Mouse (Mus musculus) left cerebral cortex, postnatal 25 days (tissue): ENCODE measurements at regions not wholly inside any gene's neighbourhood (a gene's known extent, or its start where the extent isn't known, plus 50 kb on each side); places are given as distances from the start of the nearest gene placed in this dataset.

Source experiments
- DNase-seq, 2 experiments: peaks; one replicate each; pipeline ENCODE4 v3.0.0; 2022; ENCODE audit warnings: low spot score in 2 of 2, mixed read lengths in 1 of 2
- intact Hi-C: fragments of 180-260 bp; cut with DNase I; formaldehyde crosslinking; loops from one replicate; pipeline ENCODE4 v1.15.1; 2025

DNA sequence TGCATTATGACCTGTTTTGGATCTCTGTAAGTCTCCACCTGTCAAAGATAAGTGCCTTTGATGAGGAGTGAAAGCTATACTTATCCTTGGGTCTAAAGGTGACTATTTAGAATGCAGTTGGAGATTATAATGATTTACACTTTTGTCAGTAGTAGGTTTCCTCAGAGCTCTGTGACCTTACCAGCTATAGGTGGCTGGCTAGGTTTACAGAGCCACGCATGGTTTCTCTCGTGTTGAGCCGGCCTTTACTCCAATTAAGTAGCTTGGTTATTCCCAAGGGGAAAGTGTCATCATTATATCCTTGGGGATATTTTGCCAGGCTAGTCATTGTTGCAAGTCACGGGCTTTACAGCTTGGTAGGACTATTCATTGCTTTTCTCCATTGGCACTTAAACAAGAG lies 408.5 kb upstream of the Ube2e3 start:
- intact Hi-C loops, result no loop called here
- DNase-seq, result no peak

DNA sequence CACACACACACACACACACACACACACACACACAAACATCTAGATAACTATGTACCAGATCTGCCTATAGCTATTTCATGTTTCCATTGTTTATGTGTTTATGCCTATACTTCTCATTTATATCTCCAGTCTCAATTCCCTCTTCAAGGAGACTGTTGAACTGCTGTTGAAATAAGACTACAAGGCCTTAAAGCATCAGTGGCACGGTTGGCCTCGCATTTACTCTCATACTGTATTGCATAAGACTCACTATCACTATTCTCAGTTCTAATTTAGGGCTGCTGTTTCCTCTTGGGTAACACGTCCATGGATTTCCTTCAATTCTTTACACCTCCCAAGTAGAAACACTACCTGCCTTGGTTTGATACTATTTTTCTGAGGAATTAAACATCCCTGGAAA lies 414.5 kb upstream of the Ube2e3 start:
- intact Hi-C loops, result no loop called here
- no peak for DNase-seq

DNA sequence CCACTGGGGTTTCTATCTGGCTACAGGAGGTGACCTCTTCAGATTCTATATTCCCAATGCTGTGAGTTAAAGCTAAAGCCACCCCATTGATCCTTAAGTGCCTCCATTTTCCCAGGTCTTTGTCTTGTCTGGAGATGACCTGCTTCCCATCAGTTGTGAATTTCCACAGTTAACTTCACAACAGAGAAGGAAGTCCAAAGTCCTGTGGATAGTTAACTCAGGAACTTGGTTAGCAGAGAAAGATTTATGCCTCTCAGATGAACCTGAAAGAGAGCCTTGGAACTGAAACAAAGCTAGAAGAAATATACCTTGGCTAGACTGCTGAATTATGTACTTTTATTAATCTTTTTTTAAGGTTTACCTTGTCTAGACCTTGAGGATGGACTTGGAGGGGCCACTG lies 431.1 kb upstream of the Ube2e3 start:
- intact Hi-C loops, result no loop called here
- DNase-seq, result no peak

- DNase-seq, result no peak
- intact Hi-C loops, result no loop called here
Observed at GRCm38 (mm10) chr2:78435071-78435470, 432.9 kb upstream of the Ube2e3 start.

- intact Hi-C loops, result no loop called here
- no peak for DNase-seq
Observed at GRCm38 (mm10) chr2:78427659-78428336, 440.1 kb upstream of the Ube2e3 start.

GRCm38 (mm10) chr2:78418561-78419338 lies 449.2 kb upstream of the Ube2e3 start:
- no peak for DNase-seq
- intact Hi-C loops, result no loop called here

DNA sequence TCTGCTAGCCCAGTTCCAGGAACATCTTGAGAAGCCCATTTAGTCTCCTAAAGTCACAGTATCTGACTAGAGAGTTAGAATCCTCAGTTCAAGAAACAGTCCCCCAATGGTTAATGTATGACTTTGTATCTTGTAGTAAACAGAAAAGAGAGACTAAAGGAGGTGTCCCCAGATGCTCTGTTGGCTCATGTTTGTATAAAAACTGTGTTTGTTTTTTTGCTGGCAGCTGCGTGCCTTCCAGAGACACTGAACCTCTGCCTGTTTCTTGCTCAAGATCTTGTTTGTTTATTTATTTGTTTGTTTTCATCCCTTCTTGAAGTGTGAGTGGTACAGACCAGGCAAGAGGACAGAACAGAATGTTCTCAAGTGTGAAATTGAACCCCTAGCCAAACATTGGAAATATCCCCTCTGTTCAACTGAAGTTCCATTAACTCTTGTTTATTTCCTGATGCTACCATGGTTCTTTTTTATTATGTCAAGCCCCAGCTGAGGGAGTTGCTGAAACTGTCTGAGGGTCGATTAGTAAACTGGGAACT lies 451.3 kb upstream of the Ube2e3 start:
- intact Hi-C loops, result no loop called here
- no peak for DNase-seq

DNA sequence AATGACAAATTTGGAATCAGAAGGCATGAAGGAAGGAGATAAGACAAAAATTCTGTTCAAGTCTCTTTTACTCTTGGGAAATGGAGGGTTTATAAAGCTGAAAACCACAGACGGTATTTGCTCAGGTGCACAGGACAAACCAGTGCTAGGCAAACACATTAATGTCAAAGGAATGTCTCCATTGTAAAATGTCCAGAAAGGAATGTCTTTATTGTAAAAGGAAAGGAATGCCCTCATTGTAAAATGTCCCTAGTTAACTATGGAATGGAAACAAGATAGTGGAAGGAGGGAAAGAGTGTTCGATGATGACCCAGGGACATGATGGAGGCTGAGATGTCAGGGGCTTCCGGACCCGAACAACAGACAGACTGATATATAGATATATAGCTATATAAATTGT lies 454.9 kb upstream of the Ube2e3 start:
- DNase-seq, result no peak
- intact Hi-C loops, result no loop called here

DNA sequence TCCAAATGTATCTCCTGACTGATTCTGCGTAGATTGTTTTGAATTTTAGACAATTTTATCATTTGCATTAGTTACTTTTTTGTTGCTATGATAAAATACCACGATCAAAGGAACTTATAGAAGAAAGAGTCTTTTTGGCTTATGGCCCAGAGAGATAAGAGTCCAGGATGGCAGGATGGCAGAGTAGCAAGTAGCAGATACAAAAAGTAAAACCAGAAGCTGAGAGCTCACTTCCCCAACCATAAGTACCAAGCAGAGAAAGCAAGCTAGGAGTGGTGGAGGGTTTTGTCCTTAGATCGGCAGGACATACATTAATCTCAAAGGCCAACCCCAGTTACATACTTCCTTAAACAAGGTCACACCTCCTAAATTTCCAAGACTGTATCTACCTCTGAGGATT lies 457.7 kb upstream of the Cwc22 start:
- no peak for DNase-seq
- intact Hi-C loops, result no loop called here

- DNase-seq, result no peak
- intact Hi-C loops, result no loop called here
Observed at GRCm38 (mm10) chr2:78399236-78399635, 453.1 kb upstream of the Cwc22 start.

- DNase-seq, result no peak
- intact Hi-C loops, result no loop called here
Observed at GRCm38 (mm10) chr2:78396924-78397323, 450.7 kb upstream of the Cwc22 start.

- no peak for DNase-seq
- intact Hi-C loops, result no loop called here
Observed at GRCm38 (mm10) chr2:78393090-78393489, 446.9 kb upstream of the Cwc22 start.

DNA sequence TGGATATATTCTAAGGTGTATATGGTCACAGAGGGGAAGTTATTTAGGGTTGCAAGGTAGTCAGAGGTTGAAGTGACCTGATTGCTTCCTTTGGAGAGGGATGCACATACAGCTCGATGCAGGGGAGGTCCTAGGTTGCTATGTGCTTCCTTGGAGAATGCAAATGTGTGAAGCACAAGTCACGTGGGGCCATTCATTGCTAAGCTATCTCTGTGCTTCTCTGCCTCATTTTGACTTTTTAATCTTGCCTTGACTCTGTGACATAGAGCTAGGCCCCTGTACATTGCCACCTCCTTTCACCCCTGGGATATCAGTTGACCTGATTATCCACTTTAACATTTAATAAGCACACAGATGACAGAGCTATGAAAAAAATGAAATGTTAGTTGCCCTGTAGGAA lies 446.2 kb upstream of the Cwc22 start:
- DNase-seq, result no peak
- intact Hi-C loops, result no loop called here

DNA sequence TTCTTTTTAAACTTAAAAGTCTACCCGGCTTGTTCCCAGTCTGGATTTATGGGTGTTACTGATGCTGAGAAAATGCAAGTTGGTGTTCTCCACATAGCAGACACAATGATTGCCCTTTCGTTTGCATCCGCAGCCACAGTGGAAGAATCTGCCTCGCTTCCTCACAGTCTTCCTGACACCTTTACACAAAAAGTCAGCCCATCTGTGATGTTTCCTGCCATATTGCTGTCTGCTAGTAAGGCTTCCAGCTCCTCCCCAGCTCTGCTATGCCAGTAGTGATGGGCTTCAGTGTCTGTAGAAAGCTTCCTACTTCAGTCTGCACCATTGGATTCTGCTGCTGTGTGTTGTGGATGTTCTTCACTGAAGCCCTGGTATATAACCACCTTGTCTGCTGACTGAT lies 441.8 kb upstream of the Cwc22 start:
- intact Hi-C loops, result no loop called here
- peak; percentile 31 to 80 for DNase-seq

- intact Hi-C loops, result no loop called here
- no peak for DNase-seq
Observed at GRCm38 (mm10) chr2:78381234-78381633, 435.1 kb upstream of the Cwc22 start.

DNA sequence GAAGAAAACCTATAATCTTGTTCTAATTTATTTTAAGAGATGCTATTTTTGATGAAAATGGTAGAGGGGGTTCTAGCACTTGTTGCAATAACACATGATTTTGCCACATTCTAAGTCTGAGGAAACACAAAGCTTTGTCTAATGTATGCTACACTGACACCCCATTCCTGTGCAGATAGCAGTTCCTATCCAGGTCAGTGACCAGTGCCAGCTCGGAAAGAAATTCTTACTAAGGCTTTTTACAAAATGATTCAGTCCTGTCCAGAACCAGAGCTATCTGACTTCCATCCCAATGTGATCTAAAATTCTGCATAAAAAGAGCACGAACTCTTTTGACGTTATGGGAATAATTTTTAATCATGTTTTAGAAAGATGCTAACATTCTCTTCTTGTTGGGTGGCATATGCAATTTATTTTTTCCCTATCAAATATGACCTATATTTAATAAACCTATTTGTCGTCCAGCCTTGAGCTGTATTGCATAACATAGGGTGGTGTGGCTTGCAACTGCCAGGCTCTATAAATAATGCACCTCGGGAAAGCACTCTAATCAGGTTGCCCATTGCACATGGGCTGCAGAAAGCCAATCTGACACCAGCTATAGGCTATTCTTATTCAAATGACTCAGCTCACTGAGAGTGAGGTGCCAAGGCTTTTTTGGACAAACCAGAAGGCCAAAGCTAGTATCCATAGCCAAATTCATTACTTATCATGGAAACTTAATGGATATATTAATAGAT lies 385.7 kb upstream of the Cwc22 start:
- intact Hi-C loops, result no loop called here

DNA sequence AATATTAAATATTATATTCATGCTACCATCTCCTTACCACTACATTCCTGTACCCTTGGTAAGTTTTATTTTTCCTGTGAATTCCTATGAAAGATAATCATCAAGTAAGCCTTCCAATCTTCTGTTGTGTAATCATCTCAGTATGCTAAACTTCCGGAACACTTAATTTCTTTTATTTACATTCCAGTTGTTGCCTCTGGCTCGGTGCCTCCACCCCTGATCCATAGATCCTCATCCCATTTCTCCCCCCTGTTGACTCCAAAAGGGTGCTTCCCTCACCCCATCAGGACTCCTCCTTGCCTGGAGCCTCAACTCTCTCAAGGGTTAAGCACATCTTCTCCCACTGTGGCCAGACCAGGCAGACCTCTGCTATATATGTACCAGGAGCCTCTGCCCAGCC lies 379.9 kb upstream of the Cwc22 start:
- no peak for DNase-seq
- intact Hi-C loops, result no loop called here

More for the DNA sequence above, 385.7 kb upstream of the Cwc22 start:
- peak in 1 of 2 experiments; percentile 29 for DNase-seq

- intact Hi-C loops, result no loop called here
- DNase-seq, result no peak
Observed at GRCm38 (mm10) chr2:78322216-78322965, 376.2 kb upstream of the Cwc22 start.

GRCm38 (mm10) chr2:78311766-78312491 lies 365.8 kb upstream of the Cwc22 start:
- no peak for DNase-seq
- intact Hi-C loops, result no loop called here
